Mouse (Mus musculus) cerebellum, adult 9-10 months (tissue): ENCODE measurements around the gene Gdpd4.

Experiments used
- DNase-seq: peaks from one replicate; pipeline ENCODE4 v3.0.0; 2022

Gene Gdpd4

DNA sequence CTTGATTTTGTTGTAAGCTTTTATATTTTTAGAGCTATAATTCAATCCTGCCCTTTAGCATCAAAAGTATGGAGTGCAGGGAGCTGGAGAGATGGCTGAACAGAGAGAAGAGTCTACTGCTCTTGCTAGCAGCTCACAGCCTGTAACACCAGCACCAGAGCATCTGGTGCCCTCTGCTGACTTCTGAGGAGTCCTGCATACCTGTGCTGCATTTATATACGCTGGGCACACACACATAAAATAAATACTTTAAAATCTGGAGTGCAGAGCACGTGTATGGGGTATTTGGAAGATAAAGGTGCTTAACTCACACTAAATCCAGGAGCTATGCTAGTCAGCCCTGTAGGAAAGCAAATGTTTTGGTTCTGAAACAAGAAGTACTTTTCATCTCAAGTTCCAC lies 166.6 kb downstream of the Gdpd4 start:
- DNase-seq: no peak

DNA sequence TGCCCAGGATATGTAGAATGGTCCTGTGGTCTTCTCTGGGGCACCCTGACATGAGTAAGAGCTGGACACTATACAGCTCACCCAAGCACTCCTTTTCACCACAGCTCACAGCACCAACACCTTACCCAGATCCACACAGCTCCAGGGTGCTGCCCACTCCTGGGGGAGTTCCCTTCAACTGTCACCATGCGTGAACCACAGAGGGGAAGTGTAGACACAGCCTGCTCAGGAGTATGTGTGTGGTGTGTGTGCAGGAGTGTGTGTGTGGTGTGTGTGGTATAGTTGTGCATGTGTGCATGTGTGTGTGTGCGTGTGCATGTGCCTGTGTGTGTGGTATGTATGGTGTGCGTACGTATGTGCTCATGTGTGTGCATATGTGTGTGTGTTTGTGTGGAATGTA lies 176.1 kb downstream of the Gdpd4 start:
- DNase-seq: no peak

DNA sequence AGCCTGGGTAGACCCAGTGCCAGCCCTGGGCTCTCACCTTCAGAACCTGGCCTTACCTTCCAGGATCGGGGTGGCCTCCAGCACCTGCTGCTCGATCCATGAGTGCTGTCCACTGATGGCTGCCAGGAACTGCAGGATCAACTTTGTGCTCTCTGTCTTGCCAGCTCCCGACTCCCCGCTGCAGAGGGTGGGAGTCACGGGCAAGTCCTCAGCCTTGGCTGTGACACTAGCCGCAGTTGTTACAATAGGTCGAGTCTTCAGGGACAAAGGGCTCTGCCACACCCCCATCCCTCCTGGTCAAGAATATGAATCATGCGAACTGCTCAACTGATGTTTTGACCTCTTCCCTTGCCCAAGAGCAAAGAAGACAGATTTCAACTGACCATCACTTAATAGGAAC lies 177.8 kb downstream of the Gdpd4 start:
- no peak for DNase-seq
